Mouse (Mus musculus) small intestine, adult 2 months (tissue): ENCODE measurements around the gene Svbp. TPM values are rescaled to one million over a fixed set of nuclear protein-coding genes. Genes with fewer than 3 reads are reported as not detected.

ENCODE experiments used
- H3K27ac ChIP-seq: fragments of 200-500 bp; 2 replicates; pipeline ENCODE4 v1.5.1; 2012; ENCODE audit warnings: low read depth, low read length, control low read depth, inconsistent platforms; ENCODE audit not compliant: insufficient read depth
- H3K27me3 ChIP-seq: fragments of 200-500 bp; 2 replicates; pipeline ENCODE4 v1.6.1; 2012; ENCODE audit warnings: mild to moderate bottlenecking, moderate library complexity, low read length, inconsistent platforms; ENCODE audit not compliant: control insufficient read depth, insufficient read depth
- H3K36me3 ChIP-seq: fragments of 200-500 bp; 2 replicates; pipeline ENCODE4 v1.6.1; 2012; ENCODE audit warnings: mild to moderate bottlenecking, low read length, control low read depth, inconsistent platforms; ENCODE audit not compliant: control insufficient read depth, insufficient read depth
- H3K4me1 ChIP-seq: fragments of 200-500 bp; 2 replicates; pipeline ENCODE4 v1.6.1; 2012; ENCODE audit warnings: low read length, inconsistent platforms, mixed read lengths; ENCODE audit not compliant: control insufficient read depth, insufficient read depth, insufficient read length
- H3K4me3 ChIP-seq: fragments of 200-500 bp; 2 replicates; pipeline ENCODE4 v1.5.1; 2012; ENCODE audit warnings: low read depth, mild to moderate bottlenecking, control low read depth, inconsistent platforms, low read length, moderate library complexity
- CTCF ChIP-seq: fragments of 200-500 bp; IDR thresholded peaks from 2 replicates; pipeline ENCODE4 v1.5.1; 2012; ENCODE audit warnings: low read depth, mild to moderate bottlenecking, control low read depth, inconsistent platforms, low read length, moderate library complexity, mixed read lengths; ENCODE audit not compliant: insufficient replicate concordance, insufficient read length; ENCODE audit errors: extremely low read depth
- POLR2A ChIP-seq: fragments of 200-500 bp; IDR thresholded peaks from 2 replicates; pipeline ENCODE4 v1.6.1; 2012; ENCODE audit warnings: low read depth, mild to moderate bottlenecking, control low read depth, inconsistent platforms, low read length, moderate library complexity
- WGBS: fragments of 180-500 bp; shearing (Covaris S2); methylation state at CpG from one replicate; pipeline ENCODE4 v1.1.7; 2018; 5-methylcytosine and 5-hydroxymethylcytosine counted together
- polyA plus RNA-seq: library from polyadenylated mRNA; depleted of rRNA; stranded (reverse); fragments of >200 nt; gene quantifications from 2 replicates; pipeline ENCODE4 v1.2.3, GENCODE M21; 2012; rRNA removed

Svbp gene
- polyA plus RNA-seq, 1 experiment = 17.0 TPM

DNA sequence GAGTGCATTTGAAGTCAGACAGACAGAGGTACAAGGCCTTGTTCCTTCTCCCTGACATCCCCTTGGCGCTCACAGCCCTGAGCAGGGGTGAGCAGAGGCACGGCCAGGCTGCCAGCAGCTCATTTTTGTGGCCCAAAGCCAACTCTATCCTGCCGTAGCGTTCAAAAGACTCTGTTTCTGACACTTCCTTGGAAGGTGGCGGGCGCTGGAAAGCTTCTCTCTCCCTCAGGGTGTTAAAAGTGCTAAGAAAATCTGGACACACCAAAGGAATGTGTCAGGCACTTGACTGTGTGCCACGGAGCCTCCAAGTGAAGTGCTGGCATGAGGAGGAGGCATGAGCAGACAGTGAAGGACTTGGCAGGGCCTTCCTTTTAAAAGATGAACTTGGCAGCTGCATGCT lies 50.5 kb downstream of the Svbp start:
- no peaks in the 10 kb centered on the region for H3K36me3 ChIP-seq
- H3K27ac ChIP-seq = no peak overlapping the region
- H3K27me3 ChIP-seq = no peaks in the 10 kb centered on the region
- H3K4me1 ChIP-seq = no peaks in the 10 kb centered on the region; the same call in 1 of the 2 replicates
- TF ChIP-seq POLR2A (no peak), CTCF (no peak)
- no peak overlapping the region for H3K4me3 ChIP-seq
- WGBS = 38% methylated on average over 7 of the region's 7 CpGs

DNA sequence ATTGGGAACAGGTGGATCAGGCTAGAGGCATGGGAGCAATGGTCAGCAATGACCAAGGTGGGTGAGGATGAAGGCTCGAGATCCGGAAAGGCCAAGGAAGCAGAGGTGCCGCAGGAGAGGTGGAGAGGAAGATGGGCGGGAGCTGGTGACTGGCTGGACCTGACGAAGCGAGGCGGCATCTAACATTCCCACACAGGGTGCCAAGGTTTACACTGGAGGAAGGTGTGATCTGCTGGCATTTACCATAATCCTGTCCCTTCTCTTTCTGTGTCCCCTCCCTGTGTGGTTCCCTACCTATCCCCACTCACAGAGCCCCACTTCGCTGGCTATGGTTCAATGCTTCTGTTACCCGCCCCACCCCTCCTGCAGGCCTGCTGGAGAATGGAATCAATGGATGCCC lies 50.9 kb downstream of the Svbp start:
- Histone ChIP-seq H3K36me3 (no peaks in the 10 kb centered on the region), H3K27ac (no peak overlapping the region), H3K27me3 (no peaks in the 10 kb centered on the region), H3K4me1 (no peaks in the 10 kb centered on the region; the same call in 1 of the 2 replicates), H3K4me3 (no peak overlapping the region)
- 86% methylated on average over 9 of the region's 9 CpGs for WGBS
- TF ChIP-seq POLR2A = no peak
- TF ChIP-seq CTCF = no peak

GRCm38 (mm10) chr4:119246688-119247225 lies 51.7 kb downstream of the Svbp start:
- Histone ChIP-seq H3K4me3 (no peak overlapping the region), H3K4me1 (no peaks in the 10 kb centered on the region; the same call in 1 of the 2 replicates), H3K36me3 (no peaks in the 10 kb centered on the region), H3K27ac (no peak overlapping the region), H3K27me3 (no peaks in the 10 kb centered on the region)
- 73% methylated on average over 14 of the region's 14 CpGs for WGBS
- TF ChIP-seq CTCF (no peak), POLR2A (no peak)

DNA sequence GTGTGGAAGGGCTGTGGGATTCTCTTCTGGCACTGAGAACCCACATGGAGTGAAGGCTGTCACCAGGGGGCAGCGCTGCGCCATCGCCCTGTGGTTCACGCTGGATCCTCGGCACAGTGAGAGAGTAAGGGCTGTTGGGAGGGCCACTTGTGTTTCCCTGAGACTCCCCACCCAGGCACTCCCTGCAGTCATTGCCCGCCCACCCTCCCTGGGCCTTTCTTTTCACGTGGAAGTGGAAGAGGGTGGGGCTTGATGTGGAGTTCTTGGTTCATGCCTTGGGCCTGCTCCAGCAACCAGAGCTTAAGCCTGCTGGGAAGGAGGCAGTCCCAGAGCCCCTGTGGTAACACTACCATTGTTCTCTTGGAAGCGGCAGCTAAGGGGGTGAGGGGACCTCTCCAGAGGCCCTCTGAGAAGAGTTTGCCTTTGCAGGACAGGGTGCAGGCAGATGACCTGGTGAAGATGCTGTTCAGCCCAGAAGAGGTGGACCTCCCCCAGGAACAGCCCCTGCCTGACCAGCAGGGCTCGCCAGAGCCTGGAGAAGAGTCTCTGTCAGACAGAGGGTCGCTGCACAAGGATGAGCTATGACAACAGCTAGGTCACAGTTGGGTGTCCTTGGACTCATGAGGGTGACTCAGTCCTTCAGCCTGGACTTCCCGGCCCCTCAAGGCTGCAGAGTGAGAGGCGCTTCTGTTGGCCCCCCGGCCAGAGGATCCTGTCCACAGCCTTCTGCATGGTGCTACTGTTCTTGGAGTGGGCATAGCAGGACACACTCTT lies 52.5 kb downstream of the Svbp start:
- H3K4me1 ChIP-seq = no peaks in the 10 kb centered on the region; the same call in 1 of the 2 replicates
- TF ChIP-seq POLR2A = no peak
- TF ChIP-seq CTCF = peak; percentile 78
- H3K36me3 ChIP-seq = no peaks in the 10 kb centered on the region
- no peaks in the 10 kb centered on the region for H3K27me3 ChIP-seq
- H3K27ac ChIP-seq = no peak overlapping the region
- WGBS = 36% methylated on average over 13 of the region's 13 CpGs
- H3K4me3 ChIP-seq = no peak overlapping the region

DNA sequence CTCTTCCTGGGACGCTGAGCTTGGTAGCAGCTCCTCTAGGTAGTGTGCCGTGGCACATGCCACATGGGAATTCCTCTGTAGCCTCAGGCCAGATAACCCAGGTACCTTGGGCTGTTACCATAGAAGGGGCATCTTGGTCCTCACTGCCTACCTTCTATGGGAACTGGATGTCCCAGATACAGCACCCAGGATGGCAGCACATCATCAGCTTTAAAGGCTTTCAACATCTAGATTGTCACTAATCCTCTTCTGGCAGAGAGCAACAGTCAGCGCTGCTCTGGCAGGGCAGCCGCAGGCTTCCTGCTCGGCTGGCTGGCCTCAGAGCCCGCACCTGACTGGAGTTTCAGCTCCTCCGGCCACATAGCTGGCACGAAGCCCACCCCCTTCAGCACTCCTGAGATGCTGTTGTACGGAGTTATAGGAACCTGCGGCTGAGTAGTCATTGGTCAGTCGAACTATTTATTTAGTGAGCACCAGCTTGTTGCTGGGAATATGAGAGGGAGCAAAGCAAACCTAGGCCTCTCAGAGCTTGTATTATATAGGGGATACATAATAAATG lies 53.4 kb downstream of the Svbp start:
- no peaks in the 10 kb centered on the region for H3K36me3 ChIP-seq
- no peaks in the 10 kb centered on the region; the same call in 1 of the 2 replicates for H3K4me1 ChIP-seq
- no peaks in the 10 kb centered on the region for H3K27me3 ChIP-seq
- no peak for TF ChIP-seq CTCF
- no peak for TF ChIP-seq POLR2A
- 89% methylated on average over 11 of the region's 11 CpGs for WGBS
- no peak overlapping the region for H3K27ac ChIP-seq
- H3K4me3 ChIP-seq = no peak overlapping the region

Other genes starting within 250 kb of the Svbp start
- not detected in 2 replicates for gene Lao1, start 233.7 kb upstream of the Svbp start, polyA plus RNA-seq
- 20.1 and 24.1 TPM in 2 replicates for gene Slc2a1, start 86.6 kb upstream of the Svbp start, polyA plus RNA-seq
- gene Zfp691, start 21.1 kb upstream of the Svbp start, polyA plus RNA-seq = 4.2 and 6.2 TPM in 2 replicates
- gene Ermap, start 5.3 kb upstream of the Svbp start, polyA plus RNA-seq = 0.03 and 0.06 TPM in 2 replicates
- 0.09 TPM in 1 of 2 replicates, not detected in the other for gene Tmem269, start 22.9 kb downstream of the Svbp start, polyA plus RNA-seq
- 1.9 and 2.0 TPM in 2 replicates for gene AU022252, start 37.4 kb downstream of the Svbp start, polyA plus RNA-seq
- gene P3h1, start 37.6 kb downstream of the Svbp start, polyA plus RNA-seq = 4.4 and 6.3 TPM in 2 replicates
- not detected in 2 replicates for gene Cldn19, start 60.1 kb downstream of the Svbp start, polyA plus RNA-seq
- 202 and 242 TPM in 2 replicates for gene Ybx1, start 99.3 kb downstream of the Svbp start, polyA plus RNA-seq
- gene Ppih, start 125.2 kb downstream of the Svbp start, polyA plus RNA-seq = 2.5 and 4.3 TPM in 2 replicates
- 0.10 and 0.13 TPM in 2 replicates for gene Ccdc30, start 220.2 kb downstream of the Svbp start, polyA plus RNA-seq
- 13.9 and 24.7 TPM in 2 replicates for gene Ppcs, start 227.1 kb downstream of the Svbp start, polyA plus RNA-seq
- gene Zmynd12, start 227.5 kb downstream of the Svbp start, polyA plus RNA-seq = 0.17 and 0.44 TPM in 2 replicates